Mouse (Mus musculus): ENCODE results near the gene Gm20532. TPM values are rescaled to one million over a fixed set of nuclear protein-coding genes. Genes with fewer than 3 reads are reported as not detected.

Gene Gm20532
- total RNA-seq, 2 experiments from 2014 or later: not detected

DNA sequence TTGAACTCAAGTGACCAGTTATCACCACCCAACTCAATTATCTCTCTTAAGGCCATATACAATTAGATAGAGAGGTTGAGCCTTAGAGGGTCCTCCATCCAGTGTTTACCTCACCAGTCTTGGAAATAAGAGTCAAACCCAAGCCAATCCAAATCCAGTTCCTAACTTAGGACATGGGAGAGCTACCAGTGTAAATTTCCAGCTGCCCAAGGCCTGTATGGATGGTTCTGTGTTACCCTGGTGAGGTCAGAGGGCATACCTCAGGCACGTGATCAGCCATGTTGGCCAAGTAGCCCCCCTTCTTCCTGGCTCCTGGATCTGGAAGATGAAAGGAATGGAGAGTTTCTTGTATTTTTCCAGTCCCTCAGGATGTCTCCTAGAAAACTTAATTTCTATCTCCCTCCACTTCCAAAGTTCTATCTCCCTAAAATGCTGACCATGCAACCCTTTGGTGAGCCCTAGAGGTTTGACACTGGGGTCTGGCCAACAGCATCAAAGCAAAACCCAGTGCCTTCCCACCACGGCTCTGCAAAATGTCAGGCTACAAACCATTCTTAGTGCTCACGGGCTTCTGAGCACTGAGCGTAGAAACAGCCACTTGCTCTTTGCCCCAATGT, 51.0 kb downstream of the Gm20532 start:
- ATAC-seq (replicated peaks; ENCODE audit: low FRiP score, low TSS enrichment, poor library complexity, severe bottlenecking): no peak

- no peak for ATAC-seq (replicated peaks; ENCODE audit: low FRiP score, low TSS enrichment, poor library complexity, severe bottlenecking)
These were observed 51.6 kb downstream of the Gm20532 start for GRCm38 (mm10) chr2:26638039-26638438.

DNA sequence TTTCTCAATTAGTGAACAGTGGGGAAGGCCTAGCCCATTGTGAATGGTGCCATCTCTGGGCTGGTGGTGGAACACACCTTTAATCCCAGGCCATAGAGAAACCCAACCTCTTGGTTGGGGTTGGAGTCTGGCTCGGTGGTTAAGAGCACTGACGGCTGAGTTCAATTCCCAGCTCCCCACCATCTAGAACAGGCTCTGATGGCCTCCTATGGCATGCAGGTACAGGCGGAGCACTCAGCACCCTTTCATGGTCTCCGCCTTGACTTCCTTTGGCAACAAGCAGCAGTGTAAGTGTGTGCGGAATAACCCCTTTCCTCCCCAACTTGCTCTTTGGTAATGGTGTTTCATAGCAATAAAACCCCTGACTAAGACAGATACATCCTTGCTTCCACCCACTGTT, 52.1 kb downstream of the Gm20532 start:
- ATAC-seq (replicated peaks; ENCODE audit: low FRiP score, low TSS enrichment, poor library complexity, severe bottlenecking): no peak

DNA sequence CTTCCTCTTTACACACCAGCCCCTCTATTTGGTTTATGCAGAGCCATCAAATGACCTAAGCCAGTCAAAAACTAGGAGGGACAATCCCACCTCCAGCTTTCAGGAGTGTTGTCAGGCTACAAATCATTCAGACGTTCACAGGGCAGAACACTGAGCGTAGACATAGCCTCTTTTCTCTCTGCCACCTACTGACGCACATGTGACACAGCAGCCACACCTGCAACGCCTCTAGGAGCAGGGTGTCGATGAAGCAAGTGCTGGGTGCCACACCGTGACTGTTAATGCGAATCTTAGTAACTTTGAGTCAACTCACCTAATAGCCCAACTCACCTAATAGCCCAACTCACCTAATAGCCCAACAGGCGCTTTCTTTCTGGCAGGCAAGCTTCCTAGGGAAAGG, 52.6 kb downstream of the Gm20532 start:
- peak; percentile 27; the same call in 1 of the 2 replicates for ATAC-seq (replicated peaks; ENCODE audit: low FRiP score, low TSS enrichment, poor library complexity, severe bottlenecking)

DNA sequence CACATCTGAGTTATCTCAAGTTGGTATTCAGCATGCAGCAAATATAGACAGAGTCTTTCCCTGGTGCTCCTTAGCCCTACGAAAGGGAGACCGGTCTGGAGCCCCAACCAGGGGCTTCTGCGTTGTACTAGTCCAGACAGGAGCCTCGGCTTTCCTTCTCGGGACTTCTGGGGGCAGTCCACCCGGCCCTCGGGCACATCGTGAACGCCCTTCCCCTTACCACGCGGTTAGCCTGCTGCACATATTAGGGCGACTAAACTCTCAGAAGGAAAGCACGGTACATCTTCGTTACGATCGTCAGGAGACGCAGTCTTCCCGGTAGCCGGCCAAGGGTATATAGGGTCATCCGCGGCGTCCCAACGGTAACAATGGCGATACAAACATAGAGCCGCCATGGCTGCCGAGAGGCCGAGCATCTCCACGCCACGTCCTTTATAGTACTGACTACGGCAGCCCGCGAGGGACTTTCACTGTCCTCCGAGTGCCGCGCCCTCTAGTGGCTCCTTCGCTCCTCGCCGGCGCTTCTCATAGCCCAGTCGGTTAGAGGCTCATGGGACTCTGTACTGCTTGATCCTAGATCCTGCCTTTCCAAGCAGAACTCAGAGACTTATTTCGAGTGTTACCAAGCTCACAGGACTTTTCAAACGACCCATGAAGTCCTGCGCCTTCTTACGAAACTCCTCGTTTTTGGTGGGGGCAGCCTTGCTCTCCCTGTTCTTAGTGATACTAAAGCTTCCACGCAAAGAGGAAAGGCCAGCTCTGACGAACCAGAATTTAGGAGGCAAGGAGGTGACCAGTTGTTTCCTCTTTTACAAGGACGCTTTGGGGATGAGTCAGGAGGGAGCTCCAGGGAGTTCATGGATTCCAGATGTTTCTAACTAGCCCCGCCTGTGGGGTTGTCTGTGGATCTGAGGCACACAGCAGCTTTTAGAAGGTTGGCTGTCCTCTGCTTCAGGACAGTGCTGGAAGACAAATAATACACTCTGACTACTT, 53.7 kb downstream of the Gm20532 start:
- peak; percentile 62 for ATAC-seq (replicated peaks; ENCODE audit: low FRiP score, low TSS enrichment, poor library complexity, severe bottlenecking)

DNA sequence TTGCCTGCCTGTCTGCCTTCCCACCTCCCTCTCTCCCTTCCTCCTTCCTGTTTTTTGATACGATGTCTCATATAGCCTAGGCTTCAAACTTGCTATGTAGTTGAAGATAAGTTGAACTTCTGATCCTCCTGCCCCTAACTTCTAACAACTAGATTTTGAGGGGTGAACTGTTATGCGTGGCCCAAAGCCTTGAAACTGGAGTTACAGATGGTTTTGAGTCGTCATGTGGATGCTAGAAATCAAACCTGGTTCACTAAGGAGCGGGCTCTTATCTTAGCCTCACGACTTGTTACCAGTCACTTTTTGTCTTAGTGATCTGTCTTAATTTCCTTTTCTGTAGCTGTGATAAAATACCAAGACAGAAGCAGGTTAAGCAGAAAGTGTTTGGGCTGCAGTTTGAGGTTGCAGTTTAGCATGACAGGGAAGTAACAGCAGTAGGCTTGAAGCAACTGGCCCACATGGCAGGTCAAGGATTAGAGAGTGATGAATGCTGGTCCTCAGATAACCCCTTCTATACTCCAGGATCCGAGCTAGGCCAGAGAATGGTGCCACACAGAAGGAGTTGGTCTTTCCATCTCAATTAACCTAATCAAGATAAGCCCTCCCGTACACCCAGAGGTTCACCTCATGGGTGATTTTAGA, 54.7 kb downstream of the Gm20532 start:
- ATAC-seq (replicated peaks; ENCODE audit: low FRiP score, low TSS enrichment, poor library complexity, severe bottlenecking): no peak

DNA sequence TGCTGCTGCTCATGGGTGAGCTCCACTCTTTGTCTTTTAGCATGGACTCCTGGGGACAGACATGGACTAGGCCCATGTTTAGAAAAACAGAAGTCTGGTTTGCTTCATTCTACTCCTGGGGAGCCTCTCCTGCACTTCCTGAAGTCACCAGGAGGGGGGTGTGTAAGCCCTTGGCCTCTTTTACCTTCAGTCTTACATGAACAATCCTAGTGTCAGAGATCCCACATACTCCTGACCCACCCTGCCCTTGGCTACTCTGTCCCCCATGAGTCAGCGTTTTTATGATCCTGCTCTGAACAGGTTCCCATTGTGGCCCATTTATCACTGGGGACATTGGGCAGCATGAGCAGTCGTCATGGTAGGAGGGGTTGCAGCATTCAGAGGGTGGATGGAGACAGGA, 57.5 kb downstream of the Gm20532 start:
- ATAC-seq (replicated peaks; ENCODE audit: low FRiP score, low TSS enrichment, poor library complexity, severe bottlenecking): peak; percentile 29; the same call in 1 of the 2 replicates

DNA sequence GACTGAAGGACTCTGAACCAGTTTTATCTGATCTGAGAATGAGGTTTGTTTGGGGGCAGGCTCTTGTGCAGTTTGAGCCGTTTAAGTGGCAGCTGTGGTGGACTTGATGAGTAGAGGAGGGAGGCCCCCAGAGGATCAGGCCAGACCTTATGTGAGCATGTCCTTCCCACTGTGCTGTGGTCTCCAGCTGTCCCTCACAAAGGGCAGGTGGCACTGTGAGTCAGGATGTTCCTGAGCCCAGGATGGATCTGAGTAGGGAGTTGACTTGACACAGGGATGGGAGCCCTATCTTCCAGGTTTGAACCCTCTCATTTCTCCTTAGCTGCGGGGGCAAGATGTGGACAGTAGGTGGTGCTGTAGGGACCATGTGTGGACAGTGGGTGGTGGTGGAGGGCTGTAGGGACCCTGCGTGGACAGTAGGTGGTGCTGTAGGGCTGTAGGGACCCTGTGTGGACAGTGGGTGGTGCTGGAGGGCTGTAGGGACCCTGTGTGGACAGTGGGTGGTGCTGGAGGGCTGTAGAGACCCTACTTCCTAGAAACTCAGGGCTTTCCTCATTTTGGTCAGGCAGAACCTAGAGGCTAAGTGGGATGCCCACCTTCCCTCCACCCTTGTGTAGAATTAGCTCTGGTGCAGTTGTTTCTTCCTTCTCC, 60.3 kb downstream of the Gm20532 start:
- ATAC-seq (replicated peaks; ENCODE audit: low FRiP score, low TSS enrichment, poor library complexity, severe bottlenecking): peak; percentile 96

- no peak for ATAC-seq (replicated peaks; ENCODE audit: low FRiP score, low TSS enrichment, poor library complexity, severe bottlenecking)
These were observed 68.2 kb downstream of the Gm20532 start for GRCm38 (mm10) chr2:26654687-26655086.

GRCm38 (mm10) chr2:26657426-26657825, 71.0 kb downstream of the Gm20532 start:
- no peak for ATAC-seq (replicated peaks; ENCODE audit: low FRiP score, low TSS enrichment, poor library complexity, severe bottlenecking)

- ATAC-seq (replicated peaks; ENCODE audit: low FRiP score, low TSS enrichment, poor library complexity, severe bottlenecking): no peak
These were observed 74.8 kb downstream of the Gm20532 start for GRCm38 (mm10) chr2:26661143-26661752.

DNA sequence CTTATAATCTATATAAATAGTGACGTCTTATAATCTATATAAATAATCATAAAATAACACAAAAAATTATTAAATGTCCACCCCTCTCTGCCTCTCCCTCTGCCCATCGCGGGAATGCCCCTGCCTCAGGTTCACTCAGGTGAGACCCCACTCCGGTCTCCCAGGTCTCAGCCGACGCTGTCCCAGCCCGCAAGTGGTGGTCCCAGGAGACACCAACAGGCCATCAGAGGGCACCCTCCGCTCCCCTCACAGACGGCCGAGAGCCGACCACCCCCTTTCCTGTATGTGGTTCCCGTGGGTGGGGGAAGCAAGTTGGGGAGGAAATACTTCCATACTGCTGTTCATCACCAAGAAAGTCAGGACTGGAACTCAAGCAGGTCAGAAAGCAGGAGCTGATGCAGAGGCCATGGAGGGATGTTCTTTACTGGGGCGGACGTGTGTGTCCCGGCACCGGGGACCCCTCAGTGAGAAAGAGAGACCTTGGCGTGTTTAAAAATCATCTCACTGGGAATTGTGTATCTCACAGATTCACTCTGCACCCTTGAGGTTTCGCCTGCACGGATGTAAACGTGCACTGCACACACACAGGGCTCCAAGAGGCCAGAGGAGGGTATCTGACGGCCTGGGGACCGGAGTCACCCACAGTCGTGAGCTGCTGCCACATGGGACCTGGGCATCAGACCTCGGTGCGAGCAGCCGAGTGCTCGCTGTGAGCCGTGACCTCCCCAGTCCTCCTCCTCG, 75.5 kb downstream of the Gm20532 start:
- no peak for ATAC-seq (replicated peaks; ENCODE audit: low FRiP score, low TSS enrichment, poor library complexity, severe bottlenecking)

- no peak for ATAC-seq (replicated peaks; ENCODE audit: low FRiP score, low TSS enrichment, poor library complexity, severe bottlenecking)
These were observed 76.1 kb downstream of the Gm20532 start for GRCm38 (mm10) chr2:26662509-26662882.

- peak; percentile 83 for ATAC-seq (replicated peaks; ENCODE audit: low FRiP score, low TSS enrichment, poor library complexity, severe bottlenecking)
These were observed 76.7 kb downstream of the Gm20532 start for GRCm38 (mm10) chr2:26663112-26663511.

DNA sequence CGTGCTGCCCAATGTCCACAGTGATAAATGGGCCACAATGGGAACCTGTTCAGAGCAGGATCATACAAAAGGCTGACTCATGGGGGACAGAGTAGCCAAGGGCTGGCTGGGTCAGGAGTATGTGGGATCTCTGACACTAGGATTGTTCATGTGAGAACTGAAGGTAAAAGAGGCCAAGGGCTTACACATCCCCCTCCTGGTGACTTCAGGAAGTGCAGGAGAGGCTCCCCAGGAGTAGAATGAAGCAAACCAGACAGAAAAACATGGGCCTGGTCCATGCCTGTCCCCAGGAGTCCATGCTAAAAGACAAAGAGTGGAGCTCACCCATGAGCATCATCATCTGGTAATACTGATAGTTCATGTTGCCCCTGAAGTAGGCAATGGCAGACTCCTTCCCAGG, 77.1 kb downstream of the Gm20532 start:
- ATAC-seq (replicated peaks; ENCODE audit: low FRiP score, low TSS enrichment, poor library complexity, severe bottlenecking): peak; percentile 84

GRCm38 (mm10) chr2:26668746-26669145, 82.3 kb downstream of the Gm20532 start:
- ATAC-seq (replicated peaks; ENCODE audit: low FRiP score, low TSS enrichment, poor library complexity, severe bottlenecking): no peak

DNA sequence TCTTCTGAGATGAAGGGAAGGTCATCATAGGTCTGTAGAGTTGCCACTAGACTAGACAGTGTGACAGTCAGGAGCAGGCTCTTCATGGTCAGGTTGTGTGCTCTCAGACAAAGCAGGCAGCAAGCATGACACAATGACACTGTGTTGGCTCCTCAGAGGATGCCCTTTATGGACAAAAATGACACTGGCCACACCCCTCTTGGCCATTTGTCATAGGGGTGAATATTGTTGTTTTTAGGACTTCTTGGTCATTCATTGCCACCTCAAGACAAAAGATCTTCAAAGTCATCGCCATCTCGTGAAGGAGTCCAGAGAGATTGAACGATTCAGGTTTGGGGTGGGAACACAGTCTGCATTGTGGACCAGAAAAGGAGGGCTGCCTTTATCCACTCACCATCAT, 84.7 kb downstream of the Gm20532 start, which contains the start of gene Lcn4:
Lcn4 (minus strand) TSS at position 101 of the 400 bp plus-strand sequence.
- ATAC-seq (replicated peaks; ENCODE audit: low FRiP score, low TSS enrichment, poor library complexity, severe bottlenecking): no peak

All from megakaryocyte-erythroid progenitor cell, adult 5-6 weeks (primary cell).